Mouse (Mus musculus): Measurements from ENCODE around the gene Trp53bp2.

Gene Trp53bp2

DNA sequence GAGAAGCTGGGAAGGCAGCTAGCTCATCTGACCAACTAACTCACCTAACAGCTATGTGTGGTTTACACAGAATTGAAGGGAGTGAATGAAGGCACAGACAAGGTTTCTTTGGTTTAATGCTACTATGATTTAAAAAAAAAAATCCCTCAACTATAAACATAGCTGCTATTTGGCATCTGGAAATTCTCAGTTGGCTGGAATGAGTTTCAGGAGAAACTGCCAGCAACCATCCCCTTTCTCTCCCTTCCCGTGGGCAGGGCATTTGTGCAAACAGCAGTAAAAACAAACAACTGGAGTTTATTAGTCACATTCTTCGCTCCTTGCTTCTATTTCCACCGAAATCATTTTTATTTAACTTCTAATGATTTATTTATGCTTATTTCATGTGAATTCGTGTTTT, 2.4 kb upstream of the Trp53bp2 start:
- DNase-seq (ENCODE audit: extremely low spot score, low read depth, low spot score): no peak

DNA sequence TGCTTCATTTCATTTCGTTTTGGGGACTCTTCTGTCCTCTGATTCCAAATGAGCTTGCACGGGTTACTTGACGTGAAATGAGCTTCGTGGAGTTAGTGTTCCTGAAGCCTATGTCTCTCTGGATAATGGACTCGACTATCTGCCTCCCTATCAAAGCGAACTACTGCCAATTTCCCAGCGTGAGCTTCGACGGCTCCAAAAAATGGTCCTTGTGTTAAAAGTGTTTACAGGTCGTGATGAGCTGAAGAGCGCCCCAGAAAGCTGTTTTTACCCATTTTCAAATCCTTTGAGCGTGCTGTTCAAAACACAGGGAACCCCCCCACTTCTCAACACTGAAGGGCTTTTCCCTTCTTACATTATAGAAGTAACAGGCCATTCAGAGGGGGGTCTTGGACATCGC, 729 bp upstream of the Trp53bp2 start:
- no peak for DNase-seq (ENCODE audit: extremely low spot score, low read depth, low spot score)

DNA sequence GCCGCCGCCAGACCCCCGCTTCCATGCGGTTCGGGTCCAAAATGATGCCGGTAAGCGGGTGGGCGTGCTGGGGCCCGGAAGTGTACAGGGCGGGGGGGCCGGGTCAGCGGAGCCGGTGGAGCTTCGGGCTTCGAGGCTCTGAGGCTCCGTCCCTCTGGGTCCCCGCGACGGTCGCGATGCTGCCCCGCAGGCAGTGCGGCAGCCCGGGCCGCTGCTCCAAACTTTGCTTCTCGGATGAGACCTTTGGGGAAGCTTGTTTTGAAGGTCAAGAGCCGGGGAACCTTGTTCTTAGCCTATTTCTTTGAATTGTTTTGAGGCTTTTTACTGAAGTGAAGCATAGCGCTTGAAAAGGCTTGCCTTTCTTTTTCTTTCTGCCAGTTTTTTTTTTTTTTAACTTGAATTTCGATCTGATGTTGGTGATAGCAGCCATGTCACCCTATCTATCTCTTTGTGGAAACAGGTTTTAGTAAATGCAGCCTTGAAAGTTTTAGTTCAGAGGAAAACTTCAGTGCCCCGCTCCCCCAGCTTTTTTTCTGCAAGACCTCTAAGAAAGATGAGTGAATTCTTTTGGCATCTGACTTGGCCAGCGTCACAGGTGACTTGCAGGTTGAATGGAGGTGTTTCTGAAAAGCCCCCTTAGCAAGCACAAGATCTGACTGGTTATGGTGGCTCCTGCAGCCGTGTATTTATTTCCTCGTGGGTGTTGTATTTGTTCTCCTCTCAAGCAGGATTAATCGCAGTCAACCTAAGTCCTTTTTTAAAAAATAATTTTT, 615 bp downstream of the Trp53bp2 start:
- DNase-seq (ENCODE audit: extremely low spot score, low read depth, low spot score): no peak

DNA sequence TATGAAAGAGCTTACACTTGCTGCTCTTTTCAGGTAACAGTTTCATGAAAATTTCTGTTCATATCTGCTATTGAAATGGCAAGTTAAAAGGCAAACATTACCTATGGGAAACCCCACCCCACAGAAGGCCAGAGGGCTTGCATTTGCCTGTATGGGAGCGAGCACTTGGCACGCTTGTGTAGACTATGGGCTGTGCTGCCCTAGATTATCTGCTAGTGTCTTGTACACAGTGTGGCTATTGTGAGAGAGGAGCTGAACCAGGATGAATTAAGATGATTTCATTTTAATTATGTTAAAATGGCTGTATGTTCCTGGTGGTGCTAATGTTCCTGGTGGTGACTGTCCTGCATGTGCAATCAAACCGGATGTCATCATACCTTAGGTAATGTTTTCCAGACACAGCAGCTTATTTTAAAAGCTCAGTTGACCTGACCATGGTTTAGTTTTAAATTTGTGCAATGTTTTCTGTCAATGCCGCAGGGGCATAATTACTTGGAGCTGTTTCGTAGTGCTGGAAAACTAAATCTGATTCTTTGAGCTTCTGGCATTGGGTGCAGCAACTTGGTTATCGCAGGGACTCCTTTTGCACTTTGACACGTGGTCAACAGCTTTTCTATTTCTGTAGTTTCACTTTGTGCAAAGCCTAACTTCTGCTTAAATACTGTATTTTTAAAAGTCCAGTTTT, 3.8 kb downstream of the Trp53bp2 start:
- DNase-seq (ENCODE audit: extremely low spot score, low read depth, low spot score): no peak

DNA sequence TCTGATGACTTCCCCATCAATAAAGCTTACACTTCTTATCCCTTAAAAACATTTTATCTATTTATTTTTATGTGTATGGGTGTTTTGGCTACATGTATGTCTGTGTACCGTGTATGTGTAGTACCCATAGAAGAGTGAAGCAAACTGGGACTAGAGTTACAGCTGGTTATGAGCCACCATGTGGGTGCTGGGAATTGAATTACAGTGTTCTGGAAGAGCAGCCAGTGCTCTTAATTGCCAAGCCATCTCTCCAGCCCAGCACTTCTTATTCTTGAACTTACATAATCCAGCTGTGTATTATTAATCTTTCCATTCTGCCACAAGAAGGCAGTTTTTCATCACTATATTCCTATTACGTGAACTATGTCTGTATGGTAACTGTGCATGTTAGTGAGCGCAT, 10.5 kb downstream of the Trp53bp2 start:
- DNase-seq (ENCODE audit: extremely low spot score, low read depth, low spot score): no peak

DNA sequence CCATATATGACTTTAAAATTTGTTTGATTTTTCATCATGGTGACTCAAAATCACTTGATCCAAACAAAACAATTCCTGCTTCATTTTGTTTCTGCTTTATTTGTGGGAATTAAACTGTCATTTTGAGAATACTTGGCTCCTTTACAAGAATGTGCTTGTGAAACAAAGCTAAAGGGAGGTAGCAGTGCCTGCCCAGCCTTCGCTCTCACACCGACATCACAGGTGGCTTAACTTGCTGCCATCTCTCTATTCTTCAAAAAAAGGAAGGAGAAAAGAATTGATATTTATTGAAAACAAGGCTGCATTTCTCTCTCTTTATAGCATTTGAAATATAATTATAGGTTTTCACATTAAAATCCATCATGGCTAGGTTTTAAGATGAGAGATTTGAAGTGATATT, 15.3 kb downstream of the Trp53bp2 start:
- no peak for DNase-seq (ENCODE audit: extremely low spot score, low read depth, low spot score)

DNA sequence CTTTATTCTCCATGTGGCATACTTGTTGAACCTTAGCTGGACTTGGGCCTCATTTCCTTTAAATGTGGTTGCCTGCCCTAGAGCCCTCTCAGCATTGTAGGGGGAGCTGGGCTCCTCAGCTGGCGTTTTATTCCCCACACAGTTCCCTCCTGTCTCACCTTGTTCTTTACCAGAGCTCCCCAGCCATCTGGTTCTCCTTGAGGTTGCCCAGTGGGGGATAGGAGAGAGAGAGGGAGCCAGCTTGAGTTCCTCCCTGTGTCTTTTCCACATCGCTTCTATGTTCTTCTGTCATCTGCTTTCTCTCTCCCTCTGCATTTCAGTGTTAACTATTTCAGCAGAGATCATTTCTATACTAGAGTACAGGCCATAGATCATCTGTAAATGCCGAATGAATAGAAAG, 16.2 kb downstream of the Trp53bp2 start:
- no peak for DNase-seq (ENCODE audit: extremely low spot score, low read depth, low spot score)

DNA sequence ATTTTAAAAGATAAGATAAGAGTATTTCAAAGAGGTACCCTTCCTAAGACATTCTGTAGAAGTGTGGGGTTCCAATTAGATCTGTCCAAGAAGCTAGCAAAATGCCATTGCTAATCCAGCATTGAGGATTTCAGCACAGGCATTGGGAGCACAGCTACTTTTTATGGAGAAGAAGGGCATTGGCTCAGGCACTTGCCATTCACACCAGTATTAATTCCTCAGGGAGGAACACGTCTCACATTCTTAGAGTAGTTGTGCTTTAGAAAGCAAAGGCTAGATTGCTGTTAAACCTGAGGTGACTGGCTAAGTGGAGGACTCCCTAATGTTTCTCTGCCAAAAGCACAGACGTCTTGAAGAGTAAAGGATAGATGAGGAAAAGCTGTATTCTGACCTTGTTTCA, 17.5 kb downstream of the Trp53bp2 start:
- DNase-seq (ENCODE audit: extremely low spot score, low read depth, low spot score): no peak

DNA sequence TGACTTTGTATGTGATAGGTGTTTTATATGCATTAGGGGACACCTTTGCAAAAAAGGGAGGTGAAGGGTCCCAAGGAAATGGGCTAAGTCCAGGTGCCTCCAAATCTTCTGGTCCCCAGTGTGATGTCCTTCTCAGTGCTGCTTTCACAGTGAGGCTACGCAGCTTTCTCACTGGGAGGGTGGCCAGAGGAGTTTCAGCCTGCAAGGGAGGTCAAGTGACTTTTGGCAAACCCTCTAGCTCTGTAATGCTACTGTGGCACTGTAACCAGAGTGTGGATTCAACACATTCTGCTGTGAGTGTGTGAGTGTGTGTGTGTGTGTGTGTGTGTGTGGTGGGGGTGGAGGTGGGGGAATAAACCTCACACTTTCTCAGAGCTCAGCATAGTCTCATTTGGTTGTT, 18.5 kb downstream of the Trp53bp2 start:
- DNase-seq (ENCODE audit: extremely low spot score, low read depth, low spot score): no peak

DNA sequence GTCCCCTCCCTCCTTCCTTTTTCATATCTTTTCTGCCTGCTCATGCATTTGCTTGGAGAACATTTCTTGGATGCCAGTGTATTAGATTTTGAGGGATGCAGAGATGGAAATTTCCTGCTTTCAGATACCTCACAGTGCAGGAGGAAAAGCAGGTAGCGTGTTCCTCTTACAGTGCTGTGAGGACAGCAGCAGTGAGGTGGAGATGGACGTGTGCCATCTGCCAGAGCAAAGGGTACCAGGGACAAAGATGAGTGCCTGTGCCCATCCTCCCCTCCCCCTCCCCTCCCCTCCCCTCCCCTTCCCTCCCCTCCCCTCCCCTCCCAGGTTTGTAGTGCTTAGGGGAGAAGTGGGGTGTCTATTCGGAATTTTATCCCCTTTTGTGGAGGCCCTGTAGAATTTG, 20.9 kb downstream of the Trp53bp2 start:
- DNase-seq (ENCODE audit: extremely low spot score, low read depth, low spot score): no peak

DNA sequence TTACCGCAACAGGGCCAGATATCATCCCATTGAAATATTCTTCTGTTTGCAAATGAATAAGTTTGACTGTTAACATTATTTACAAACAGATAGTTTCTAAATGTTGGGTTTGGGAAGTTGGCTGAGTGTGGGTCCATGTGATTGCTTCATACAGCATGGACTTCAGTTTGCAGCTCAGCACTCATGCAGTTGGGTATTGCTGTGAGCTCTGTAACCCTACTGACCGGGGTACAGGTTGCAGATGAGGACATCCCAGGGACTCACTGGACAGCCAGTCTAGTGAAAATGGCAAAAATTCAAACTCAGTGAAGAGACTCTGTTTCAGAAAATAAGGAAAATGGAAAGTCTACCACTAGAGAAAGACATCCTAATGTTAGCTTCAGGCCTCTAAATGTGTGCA, 21.7 kb downstream of the Trp53bp2 start:
- no peak for DNase-seq (ENCODE audit: extremely low spot score, low read depth, low spot score)

DNA sequence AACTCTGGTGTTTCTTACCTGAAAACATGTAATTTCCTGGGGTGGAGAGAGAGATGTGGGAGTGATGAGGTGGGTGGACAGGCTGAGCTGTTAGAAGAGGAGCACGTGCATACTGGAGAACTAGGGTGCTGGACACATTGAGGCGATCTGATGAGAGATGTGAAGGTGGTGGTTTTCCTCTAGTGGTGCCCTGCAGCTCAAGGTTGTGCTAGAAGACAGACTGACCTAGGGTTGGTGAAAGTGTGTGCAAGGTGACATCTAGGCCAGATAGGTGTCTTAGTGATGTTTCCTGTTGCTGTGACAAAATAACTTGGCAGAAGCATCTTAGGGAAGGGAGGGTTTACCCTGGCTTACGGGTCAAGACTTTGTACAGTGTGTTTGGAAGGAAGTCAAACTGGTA, 23.1 kb downstream of the Trp53bp2 start:
- no peak for DNase-seq (ENCODE audit: extremely low spot score, low read depth, low spot score)

DNA sequence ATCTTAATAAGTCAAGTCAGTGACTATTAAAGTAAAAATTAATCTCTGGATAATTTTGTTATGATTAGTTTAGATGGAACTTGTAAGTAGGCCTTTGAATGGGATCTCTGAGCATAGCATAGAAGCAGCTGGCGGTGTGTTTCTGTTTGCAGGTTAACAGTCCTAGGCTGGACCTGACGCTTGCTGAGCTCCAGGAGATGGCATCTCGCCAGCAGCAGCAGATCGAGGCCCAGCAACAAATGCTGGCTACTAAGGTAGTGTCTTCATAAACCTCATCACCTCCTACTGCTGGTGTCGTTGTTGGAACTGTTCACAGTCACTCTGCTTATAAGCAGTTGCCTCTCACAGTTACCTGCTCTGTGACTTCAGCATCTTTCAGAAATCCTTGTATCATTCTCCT, 27.8 kb downstream of the Trp53bp2 start:
- DNase-seq (ENCODE audit: extremely low spot score, low read depth, low spot score): no peak

DNA sequence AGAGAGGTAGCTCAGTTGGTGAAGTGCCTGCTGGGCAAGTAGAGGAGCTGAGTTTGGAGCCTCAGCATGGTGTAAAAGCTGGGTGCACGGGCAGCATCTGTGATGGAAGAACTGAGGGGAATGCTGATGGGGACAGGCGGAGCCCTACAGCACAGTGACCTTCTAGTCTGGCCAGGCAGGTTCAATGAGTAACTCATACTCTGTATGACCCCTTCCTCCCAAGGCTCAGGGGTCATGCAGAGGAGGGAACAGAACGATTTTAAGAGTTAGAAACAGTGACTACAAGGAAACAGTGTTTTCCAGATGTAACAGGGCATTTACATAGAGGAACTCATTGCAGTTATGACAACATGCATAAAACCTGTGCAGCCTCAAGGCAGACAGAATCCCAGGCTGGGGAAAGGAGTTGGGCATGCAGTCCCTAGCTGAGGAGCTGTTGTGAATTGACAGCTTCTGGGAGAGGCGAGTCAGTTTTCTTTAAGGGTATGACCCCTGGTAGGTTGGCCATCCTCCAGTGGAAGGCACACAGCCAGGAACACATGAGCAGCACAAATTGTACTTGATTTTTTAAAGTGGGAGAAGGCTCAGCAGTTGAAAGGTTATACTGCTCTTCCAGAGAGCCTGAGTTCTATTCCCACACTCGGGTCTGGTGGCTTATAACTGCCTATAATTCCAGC, 30.7 kb downstream of the Trp53bp2 start:
- no peak for DNase-seq (ENCODE audit: extremely low spot score, low read depth, low spot score)

DNA sequence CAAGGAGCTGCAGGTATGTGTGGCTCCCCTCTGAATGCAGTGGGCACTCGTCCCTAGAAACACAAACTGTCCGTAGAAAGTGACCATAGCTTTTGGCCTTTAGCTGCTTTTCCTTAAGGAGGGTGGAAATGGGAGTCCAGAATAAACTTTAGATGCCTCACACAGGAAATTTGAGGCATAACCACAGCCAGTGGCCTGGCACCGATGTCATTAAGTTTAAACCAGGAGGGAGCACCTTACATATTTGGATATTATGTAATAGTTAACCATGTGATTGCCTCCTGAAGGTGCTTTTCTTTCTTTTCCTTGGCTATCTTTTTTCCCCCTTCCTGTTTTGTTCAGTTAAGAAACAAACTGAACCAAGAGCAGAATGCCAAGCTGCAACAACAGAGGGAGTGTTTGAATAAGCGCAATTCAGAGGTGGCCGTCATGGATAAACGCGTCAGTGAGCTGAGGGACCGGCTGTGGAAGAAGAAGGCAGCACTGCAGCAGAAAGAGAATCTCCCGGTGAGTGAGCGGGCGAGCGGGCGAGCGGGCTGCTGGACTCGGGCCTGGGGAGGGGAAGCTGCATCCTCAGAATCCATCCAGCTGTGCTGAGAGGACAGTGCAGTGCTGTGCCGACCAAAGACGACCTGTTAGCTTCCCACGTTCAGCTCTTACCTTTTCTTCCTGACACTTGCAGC, 33.0 kb downstream of the Trp53bp2 start:
- no peak for DNase-seq (ENCODE audit: extremely low spot score, low read depth, low spot score)

DNA sequence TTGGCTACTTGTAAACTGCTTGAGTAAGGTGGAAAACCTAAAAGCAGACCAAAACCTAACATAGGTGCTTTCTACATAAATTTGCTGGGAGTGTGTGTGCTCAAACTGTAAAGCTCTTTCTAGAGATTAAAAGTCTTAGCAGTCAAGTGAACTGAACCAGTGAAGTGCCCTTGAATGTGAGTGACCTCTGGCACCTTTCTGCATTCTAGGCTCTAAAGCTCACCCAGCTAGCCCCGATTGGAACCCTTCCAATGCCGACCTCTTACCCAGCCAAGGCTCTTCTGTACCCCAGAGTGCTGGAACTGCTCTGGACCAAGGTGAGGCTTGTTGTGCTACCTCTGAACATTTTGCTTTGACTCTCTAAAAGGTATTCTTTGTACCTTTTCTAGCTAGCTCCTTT, 35.1 kb downstream of the Trp53bp2 start:
- DNase-seq (ENCODE audit: extremely low spot score, low read depth, low spot score): no peak

DNA sequence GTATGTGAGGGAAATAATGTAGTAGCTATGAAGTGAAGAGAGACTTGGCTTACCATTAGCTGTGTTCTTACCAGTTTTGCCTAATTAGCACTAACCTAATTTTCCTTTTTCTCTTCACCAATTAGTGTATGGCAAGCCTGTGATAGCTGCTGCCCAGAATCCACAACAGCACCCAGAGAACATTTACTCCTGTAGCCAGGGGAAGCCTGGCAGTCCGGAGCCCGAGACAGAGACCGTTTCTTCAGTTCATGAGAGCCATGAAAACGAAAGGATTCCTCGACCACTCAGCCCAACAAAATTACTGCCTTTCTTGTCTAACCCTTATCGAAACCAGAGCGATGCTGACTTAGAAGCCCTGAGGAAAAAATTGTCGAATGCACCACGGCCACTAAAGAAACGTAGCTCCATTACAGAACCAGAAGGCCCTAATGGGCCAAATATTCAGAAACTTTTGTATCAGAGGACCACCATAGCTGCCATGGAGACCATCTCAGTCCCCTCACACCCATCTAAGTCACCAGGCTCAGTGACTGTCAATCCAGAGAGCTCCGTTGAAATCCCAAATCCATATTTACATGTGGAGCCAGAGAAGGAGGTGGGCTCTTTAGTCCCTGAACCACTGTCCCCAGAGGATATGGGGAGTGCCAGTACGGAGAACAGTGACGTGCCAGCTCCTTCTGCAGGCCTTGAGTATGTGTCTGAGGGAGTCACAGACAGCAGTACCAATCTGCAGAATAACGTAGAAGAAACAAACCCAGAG, 39.5 kb downstream of the Trp53bp2 start:
- no peak for DNase-seq (ENCODE audit: extremely low spot score, low read depth, low spot score)

DNA sequence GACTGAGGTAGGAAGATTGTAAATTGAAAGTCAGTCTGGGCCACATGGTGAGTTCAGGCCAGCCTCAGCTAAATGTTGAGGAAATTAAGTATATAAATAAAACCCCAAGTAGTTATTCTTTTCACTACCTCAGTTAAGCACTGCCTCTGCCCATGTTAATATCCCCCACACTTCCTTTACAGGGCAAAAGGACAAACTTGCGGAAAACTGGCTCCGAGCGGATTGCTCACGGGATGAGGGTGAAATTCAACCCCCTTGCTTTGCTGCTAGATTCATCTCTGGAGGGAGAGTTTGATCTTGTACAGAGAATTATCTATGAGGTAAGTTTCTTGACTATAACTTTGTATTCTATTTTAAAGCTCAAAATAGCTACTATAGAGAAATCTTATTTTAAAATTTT, 43.5 kb downstream of the Trp53bp2 start:
- no peak for DNase-seq (ENCODE audit: extremely low spot score, low read depth, low spot score)

DNA sequence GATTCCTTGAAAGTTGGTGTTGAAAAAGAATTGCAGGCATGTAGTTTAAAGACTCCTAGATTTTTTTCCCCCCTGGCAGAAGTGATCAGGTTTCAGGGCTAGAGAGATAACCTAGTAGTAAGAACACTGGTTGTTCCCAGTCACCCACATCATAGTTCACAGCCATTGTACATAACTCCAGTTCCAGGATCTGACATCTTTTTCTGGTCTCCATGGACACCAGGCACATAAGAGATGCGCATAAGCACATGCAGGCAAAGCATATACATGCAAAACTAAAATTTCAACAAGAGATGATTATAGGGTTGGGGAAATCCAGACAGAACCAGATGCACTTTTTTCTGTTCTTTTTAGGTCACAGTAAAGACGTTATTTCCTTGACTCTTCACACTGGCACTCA, 46.1 kb downstream of the Trp53bp2 start:
- no peak for DNase-seq (ENCODE audit: extremely low spot score, low read depth, low spot score)

DNA sequence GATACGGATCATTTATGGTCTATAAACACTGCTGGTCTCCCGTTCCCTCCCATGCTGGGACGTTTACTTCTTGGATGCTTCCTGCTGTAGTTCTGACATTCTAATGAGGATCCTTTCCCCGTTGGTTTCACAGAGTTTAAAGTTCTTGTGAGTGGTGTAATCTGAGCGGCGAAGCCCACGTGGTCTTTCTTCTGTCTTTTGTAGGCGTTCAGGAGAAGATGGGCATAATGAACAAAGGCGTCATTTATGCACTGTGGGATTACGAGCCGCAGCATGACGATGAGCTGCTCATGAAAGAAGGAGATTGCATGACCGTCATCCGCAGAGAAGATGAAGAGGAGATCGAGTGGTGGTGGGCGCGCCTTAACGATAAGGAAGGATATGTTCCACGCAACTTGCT, 49.6 kb downstream of the Trp53bp2 start:
- no peak for DNase-seq (ENCODE audit: extremely low spot score, low read depth, low spot score)

DNA sequence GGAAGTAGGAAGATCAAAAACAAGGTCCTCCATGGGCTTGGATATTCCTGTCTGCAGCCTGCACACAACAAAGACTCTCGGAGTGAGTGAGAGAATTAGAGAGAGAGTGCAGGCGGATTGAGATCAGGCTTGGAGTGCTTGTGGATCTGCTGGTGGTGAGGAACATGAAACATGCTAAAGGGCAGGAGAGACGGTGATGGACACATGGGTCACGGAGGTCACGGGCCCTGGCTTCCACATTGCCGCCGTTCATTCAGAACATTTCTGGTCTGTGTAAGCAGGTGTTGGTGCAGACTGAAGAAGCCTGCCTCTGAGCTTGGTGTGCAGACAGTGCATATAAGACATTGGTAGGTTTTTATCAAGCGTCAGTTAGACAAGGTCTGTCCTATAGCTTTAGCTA, 50.5 kb downstream of the Trp53bp2 start:
- no peak for DNase-seq (ENCODE audit: extremely low spot score, low read depth, low spot score)

All from hindlimb bud, embryonic 11.5 days (tissue).